Mouse (Mus musculus) midbrain, embryonic 13.5 days (tissue): ENCODE data around the gene Rnf11. TPM values are rescaled to one million over a fixed set of nuclear protein-coding genes. Genes with fewer than 3 reads are reported as not detected.

ENCODE experiments used
- ATAC-seq: fragments of 200-750 bp; cut with Nextera tagmentation; 2 replicates; pipeline ENCODE4 v1.8.0; 2017; ENCODE audit warnings: mild to moderate bottlenecking, moderate TSS enrichment, moderate library complexity
- H3K27ac ChIP-seq: fragments of 300-500 bp; sonication (generic); 2 replicates; pipeline ENCODE4 v1.5.1; 2015; ENCODE audit warnings: inconsistent platforms, mild to moderate bottlenecking, moderate library complexity
- H3K27me3 ChIP-seq: fragments of 300-500 bp; sonication (generic); 2 replicates; pipeline ENCODE4 v1.6.1; 2015; ENCODE audit warnings: mild to moderate bottlenecking, inconsistent platforms
- H3K36me3 ChIP-seq: fragments of 300-500 bp; sonication (generic); 2 replicates; pipeline ENCODE4 v1.6.1; 2015; ENCODE audit warnings: mild to moderate bottlenecking, inconsistent platforms
- H3K4me1 ChIP-seq: fragments of 300-500 bp; sonication (generic); replicated peaks from 2 replicates; pipeline ENCODE4 v1.6.1; 2015; ENCODE audit warnings: inconsistent platforms
- H3K4me2 ChIP-seq: fragments of 300-500 bp; sonication (generic); replicated peaks from 2 replicates; pipeline ENCODE4 v1.6.1; 2015; ENCODE audit warnings: moderate library complexity, mild to moderate bottlenecking, inconsistent platforms
- H3K4me3 ChIP-seq: fragments of 300-500 bp; sonication (generic); replicated peaks from 2 replicates; pipeline ENCODE4 v1.5.1; 2015; ENCODE audit warnings: mild to moderate bottlenecking, inconsistent platforms
- H3K9ac ChIP-seq: fragments of 300-500 bp; sonication (generic); replicated peaks from 2 replicates; pipeline ENCODE4 v1.6.1; 2015; ENCODE audit warnings: mild to moderate bottlenecking, inconsistent platforms
- H3K9me3 ChIP-seq: fragments of 300-500 bp; sonication (generic); 2 replicates; pipeline ENCODE4 v1.6.1; 2016; ENCODE audit warnings: mild to moderate bottlenecking, inconsistent platforms
- WGBS: fragments of 180-500 bp; shearing (Covaris S2); methylation state at CpG from one replicate; pipeline ENCODE4 v1.1.7; 2015; 5-methylcytosine and 5-hydroxymethylcytosine counted together
- polyA plus RNA-seq: library from polyadenylated mRNA; unstranded; fragments of >200 nt; fragmentation: Nextera tagmentation; extraction: Ambion mirVana; gene quantifications from 2 replicates; pipeline ENCODE4 v1.2.1, GENCODE M21; 2015

Gene Rnf11
- polyA plus RNA-seq, 1 experiment from 2014 or later: 60.0 TPM

DNA sequence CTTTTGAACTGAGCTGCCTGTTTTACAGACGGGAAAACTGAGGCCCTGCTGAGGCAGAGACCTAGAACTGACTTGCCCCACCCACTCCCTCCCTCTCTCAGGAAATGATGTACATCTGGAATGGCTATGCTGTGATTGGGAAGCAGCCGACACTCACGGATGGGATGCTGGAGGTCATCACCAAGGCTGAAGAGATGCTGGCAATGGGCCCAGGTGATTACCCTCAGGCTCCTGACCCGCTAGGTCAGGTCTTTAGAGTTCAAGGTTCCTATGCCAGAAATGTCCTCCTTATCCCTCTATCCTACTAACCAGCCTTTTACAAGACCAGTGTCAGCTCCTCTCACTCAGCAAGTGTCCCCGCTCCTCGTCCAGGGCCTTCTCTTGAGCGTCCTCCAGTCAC, 42.4 kb downstream of the Rnf11 start:
- Histone ChIP-seq H3K9me3 (no peaks in the 10 kb centered on the region), H3K4me1 (peaks cover 8% of the 10 kb centered on the region; the same call in 1 of the 2 replicates), H3K4me3 (no peak overlapping the region), H3K36me3 (peaks cover 5% of the 10 kb centered on the region), H3K4me2 (no peak overlapping the region), H3K9ac (no peak overlapping the region), H3K27me3 (no peaks in the 10 kb centered on the region), H3K27ac (no peak overlapping the region)
- no peak for ATAC-seq
- 90% methylated on average over 7 of the region's 7 CpGs for WGBS

DNA sequence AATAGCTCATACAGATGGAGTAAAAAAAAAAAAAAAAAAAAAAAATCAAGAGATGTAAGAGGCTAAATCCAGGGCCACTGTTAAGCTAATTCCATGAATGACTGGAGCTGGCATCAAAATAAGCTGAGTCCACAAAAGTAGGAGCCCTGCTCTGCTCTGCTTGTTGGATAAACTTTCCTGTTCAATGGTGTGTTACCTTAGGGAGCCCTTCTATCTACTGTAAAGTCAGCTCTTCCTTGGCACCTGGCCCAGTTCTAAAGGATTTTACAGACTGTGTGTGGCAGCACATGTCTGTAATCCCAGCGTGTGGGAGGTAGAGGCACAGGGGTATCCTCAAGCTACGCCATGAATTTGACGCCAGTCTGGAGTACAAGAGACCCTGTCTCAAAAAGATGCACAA, 43.5 kb downstream of the Rnf11 start:
- Histone ChIP-seq H3K4me2 (no peak overlapping the region), H3K9me3 (no peaks in the 10 kb centered on the region), H3K4me1 (peaks cover 8% of the 10 kb centered on the region; the same call in 1 of the 2 replicates), H3K9ac (no peak overlapping the region), H3K36me3 (peaks cover 5% of the 10 kb centered on the region), H3K27me3 (no peaks in the 10 kb centered on the region), H3K4me3 (no peak overlapping the region), H3K27ac (no peak overlapping the region)
- 91% methylated on average over 3 of the region's 3 CpGs for WGBS
- ATAC-seq: no peak

DNA sequence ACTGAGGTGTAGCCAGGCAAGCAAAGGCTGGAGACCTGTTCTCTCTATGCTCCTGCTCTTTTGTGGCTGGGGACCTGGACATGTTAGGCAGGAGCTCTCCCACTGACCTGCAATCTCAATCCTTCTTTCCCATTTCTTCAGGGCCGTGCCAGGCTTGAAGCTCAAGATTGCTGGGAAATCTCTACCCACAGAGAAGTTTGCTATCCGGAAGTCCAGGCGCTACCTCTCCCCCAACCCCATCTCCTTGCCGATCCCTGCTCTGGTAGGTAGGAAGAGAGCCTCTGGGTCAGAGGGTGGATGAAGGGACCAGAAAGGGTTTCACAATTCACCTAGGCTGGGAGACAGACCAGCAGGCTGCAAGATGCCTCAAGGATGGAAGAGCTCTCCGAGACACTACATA, 44.1 kb downstream of the Rnf11 start:
- Histone ChIP-seq H3K9ac (no peak overlapping the region), H3K27ac (no peak overlapping the region), H3K9me3 (no peaks in the 10 kb centered on the region), H3K4me1 (peaks cover 7% of the 10 kb centered on the region; the same call in 1 of the 2 replicates), H3K4me2 (no peak overlapping the region), H3K36me3 (peaks cover 5% of the 10 kb centered on the region), H3K27me3 (no peaks in the 10 kb centered on the region), H3K4me3 (no peak overlapping the region)
- 96% methylated on average over 5 of the region's 5 CpGs for WGBS
- no peak for ATAC-seq

DNA sequence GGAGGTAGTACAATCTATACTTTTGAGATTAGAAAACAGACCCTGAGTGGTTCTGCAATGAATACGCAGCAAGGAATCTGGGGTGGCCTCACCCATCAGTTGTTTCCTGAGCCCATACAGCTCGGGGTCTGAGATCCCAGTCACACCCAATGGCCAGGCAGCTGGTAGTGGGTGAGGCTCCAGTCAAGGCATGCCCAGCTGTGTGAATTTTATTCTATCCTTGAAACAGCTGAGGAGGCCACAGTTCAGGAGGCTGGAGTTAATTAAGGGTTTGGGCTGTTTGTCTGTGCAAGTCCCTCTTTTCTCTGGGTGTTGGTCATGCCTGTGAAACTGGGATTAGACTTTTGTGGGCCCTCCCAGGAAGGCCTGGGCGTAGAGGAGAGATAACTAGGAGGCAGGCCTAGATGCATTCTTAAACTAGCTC, 44.7 kb downstream of the Rnf11 start:
- peaks cover 2% of the 10 kb centered on the region; the same call in 1 of the 2 replicates for H3K4me1 ChIP-seq
- no peak overlapping the region for H3K4me3 ChIP-seq
- no peak overlapping the region for H3K9ac ChIP-seq
- no peaks in the 10 kb centered on the region for H3K9me3 ChIP-seq
- no peak for ATAC-seq
- H3K4me2 ChIP-seq: no peak overlapping the region
- H3K27ac ChIP-seq: no peak overlapping the region
- H3K27me3 ChIP-seq: no peaks in the 10 kb centered on the region
- H3K36me3 ChIP-seq: peaks cover 5% of the 10 kb centered on the region
- 80% methylated on average over 3 of the region's 3 CpGs for WGBS

DNA sequence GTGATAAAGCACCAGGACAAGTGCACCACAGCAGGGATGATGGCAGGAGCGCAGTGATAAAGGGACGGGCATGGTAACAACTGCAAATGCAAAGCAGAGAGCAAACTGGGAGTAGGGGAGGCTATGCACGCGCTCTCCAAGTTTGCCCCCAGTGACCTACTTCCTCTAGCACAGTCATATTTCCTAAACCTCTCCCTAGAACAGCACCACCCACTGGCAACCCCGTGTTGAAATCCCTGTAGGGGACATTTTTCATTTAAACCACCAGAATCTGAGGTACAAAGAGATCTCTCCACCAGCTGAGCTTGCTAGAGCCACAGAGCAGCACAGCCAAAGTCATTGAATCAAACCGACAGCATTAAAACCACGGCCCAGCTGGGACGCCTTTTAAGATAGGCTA, 45.4 kb downstream of the Rnf11 start:
- no peak overlapping the region for H3K27ac ChIP-seq
- 77% methylated on average over 8 of the region's 8 CpGs for WGBS
- H3K9ac ChIP-seq: no peak overlapping the region
- no peak overlapping the region for H3K4me3 ChIP-seq
- no peak overlapping the region for H3K4me2 ChIP-seq
- peaks cover 5% of the 10 kb centered on the region for H3K36me3 ChIP-seq
- H3K4me1 ChIP-seq: no peaks in the 10 kb centered on the region
- ATAC-seq: no peak
- H3K9me3 ChIP-seq: no peaks in the 10 kb centered on the region
- H3K27me3 ChIP-seq: no peaks in the 10 kb centered on the region

DNA sequence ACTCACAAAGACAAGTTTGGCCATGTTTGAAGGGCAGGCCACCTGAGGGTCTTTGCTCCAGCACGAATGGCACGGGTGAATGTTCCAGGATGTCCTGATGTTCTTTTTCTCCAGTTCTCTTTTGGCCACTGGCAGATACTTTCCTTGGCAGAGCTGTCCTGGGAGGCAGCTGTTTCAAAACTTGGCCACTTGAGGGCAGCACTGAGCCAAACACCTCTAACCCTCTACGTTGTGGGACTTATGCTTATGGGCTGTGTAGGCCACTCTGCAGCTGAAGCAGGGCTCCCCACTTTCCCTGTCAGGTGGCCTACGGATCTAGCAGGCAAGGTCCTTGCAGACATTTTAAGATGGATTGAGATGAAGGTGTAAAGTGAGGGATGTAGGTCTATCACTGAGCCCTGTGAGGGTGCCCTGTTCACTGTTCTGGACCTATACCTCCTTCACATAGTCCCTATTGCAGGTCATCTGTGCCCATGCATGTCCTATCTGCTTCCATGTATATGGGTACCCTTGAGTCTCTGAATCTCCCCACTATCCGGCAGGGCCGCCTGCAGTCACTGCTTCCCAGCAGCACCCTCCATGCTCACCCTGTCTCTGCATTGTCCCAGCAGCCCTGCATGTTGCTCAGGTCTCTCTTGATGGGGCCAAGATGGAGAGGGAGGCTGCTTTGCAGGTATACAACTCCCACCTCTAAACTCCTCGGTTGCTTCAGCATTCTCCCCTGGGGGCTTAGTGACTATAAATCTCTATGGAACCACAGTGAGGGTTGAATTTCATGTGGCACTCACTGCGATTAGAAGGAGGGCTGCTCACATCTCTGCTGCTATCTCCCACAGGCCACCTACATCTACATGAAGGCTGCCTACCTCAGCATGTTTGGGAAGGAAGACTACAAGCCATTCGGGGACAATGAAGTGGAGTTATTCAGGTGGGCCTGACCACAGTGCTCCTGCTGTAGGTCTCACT, 46.3 kb downstream of the Rnf11 start:
- H3K36me3 ChIP-seq: peaks cover 5% of the 10 kb centered on the region
- WGBS: 57% methylated on average over 9 of the region's 9 CpGs
- H3K9me3 ChIP-seq: no peaks in the 10 kb centered on the region
- no peaks in the 10 kb centered on the region for H3K4me1 ChIP-seq
- no peak overlapping the region for H3K4me2 ChIP-seq
- no peak overlapping the region for H3K4me3 ChIP-seq
- no peak overlapping the region for H3K9ac ChIP-seq
- no peak overlapping the region for H3K27ac ChIP-seq
- H3K27me3 ChIP-seq: no peaks in the 10 kb centered on the region
- ATAC-seq: peak; percentile 69

DNA sequence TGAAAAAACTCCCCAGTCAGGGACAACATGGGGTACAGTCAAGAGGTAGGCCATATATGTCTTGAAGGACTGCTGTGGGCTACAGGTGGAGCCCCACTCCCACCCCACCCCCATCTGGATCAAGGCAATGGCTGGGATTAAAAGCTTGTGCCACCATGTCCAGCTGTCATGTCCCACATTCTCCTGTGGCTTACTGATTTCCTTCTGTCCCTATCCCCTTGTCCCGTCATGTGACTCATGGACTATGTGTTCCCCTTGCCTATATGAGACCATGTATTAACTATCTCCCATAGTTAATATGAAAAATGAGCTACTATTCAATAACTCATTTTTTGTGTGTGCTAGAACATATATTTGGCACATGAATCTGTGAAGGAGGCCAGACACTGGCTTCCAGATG, 50.3 kb downstream of the Rnf11 start:
- Histone ChIP-seq H3K4me1 (peaks cover 12% of the 10 kb centered on the region), H3K9me3 (no peaks in the 10 kb centered on the region), H3K36me3 (no peaks in the 10 kb centered on the region), H3K27ac (no peak overlapping the region), H3K4me3 (no peak overlapping the region), H3K9ac (no peak overlapping the region), H3K4me2 (no peak overlapping the region), H3K27me3 (no peaks in the 10 kb centered on the region)
- WGBS: 96% methylated on average over 1 of the region's 1 CpGs
- no peak for ATAC-seq

DNA sequence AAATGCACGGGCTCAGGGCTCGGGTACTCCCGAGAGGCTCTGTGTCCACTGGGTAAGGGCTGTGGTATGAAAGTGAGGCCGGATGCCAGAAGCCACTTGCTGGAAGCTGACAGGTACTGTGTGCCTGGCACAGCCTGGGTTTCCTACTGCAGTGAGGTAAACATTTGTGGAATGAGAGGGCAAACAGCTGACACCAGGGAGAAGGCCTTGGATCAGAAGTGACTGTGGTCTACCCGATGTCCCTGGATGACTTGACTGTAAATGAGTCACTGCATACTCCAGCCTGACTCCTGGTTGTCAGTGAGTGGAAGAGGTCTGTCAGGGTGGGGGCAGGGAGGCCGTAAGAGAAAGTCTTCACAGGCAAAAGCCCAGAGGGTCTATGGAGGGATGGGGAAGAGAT, 50.9 kb downstream of the Rnf11 start:
- ATAC-seq: no peak
- Histone ChIP-seq H3K4me3 (no peak overlapping the region), H3K27me3 (no peaks in the 10 kb centered on the region), H3K9ac (no peak overlapping the region), H3K4me2 (no peak overlapping the region), H3K9me3 (no peaks in the 10 kb centered on the region), H3K36me3 (no peaks in the 10 kb centered on the region), H3K4me1 (peaks cover 12% of the 10 kb centered on the region), H3K27ac (no peak overlapping the region)
- 82% methylated on average over 6 of the region's 6 CpGs for WGBS

DNA sequence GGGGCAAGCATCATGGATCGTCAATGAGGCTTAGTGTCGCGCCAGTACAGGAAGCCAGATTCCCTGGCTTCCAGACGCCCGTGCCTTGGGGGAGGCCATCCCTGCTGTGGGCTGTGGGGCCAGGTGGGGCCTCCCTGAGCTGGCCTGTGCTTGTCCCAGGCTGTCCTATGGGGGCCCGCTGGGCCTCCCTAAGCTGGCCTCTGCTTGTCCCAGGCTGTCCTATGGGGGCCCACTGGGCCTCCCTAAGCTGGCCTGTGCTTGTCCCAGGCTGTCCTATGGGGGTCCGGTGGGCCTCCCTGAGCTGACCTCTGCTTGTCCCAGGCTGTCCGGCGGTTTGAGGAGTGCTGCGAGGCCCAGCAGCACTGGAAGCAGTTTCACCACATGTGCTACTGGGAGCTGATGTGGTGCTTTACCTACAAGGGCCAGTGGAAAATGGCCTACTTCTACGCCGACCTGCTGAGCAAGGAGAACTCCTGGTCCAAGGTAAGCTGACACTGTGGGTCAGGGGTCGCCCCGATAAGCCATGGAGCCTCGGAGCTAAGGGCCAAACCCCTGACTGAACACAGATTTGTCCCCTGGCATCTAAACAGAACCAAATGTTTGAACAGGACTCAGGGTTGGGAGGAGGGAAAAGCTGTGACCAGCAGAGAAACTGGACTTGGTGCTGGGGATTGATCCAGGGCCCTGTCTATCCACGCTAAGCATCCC, 51.7 kb downstream of the Rnf11 start:
- Histone ChIP-seq H3K4me3 (no peak overlapping the region), H3K4me2 (no peak overlapping the region), H3K27ac (no peak overlapping the region), H3K36me3 (no peaks in the 10 kb centered on the region), H3K27me3 (no peaks in the 10 kb centered on the region), H3K4me1 (peaks cover 12% of the 10 kb centered on the region), H3K9ac (no peak overlapping the region), H3K9me3 (no peaks in the 10 kb centered on the region)
- WGBS: 72% methylated on average over 16 of the region's 16 CpGs
- peak; percentile 51; the same call in 1 of the 2 replicates for ATAC-seq

DNA sequence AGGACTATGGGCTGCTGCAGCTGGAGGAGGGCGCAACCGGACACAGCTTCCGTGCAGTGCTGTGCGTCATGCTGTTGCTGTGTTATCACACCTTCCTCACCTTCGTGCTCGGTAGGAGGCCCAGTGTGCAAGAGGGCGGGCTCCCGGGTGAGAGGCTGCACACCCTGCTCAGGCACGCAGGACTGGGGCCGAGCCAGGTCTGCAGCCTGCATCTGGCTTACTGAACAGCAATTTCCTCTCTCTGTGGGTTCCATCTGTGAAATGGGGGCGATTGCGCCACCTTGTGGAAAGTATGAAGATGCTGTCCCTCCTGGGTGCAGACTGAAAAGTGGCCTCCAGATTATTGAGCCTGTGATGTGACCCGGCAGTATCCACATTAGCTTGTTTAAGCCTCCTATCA, 53.7 kb downstream of the Rnf11 start:
- ATAC-seq: peak; percentile 50
- H3K4me1 ChIP-seq: peaks cover 12% of the 10 kb centered on the region
- H3K9me3 ChIP-seq: no peaks in the 10 kb centered on the region
- no peak overlapping the region for H3K4me3 ChIP-seq
- no peaks in the 10 kb centered on the region for H3K36me3 ChIP-seq
- H3K27me3 ChIP-seq: no peaks in the 10 kb centered on the region
- no peak overlapping the region for H3K9ac ChIP-seq
- no peak overlapping the region for H3K4me2 ChIP-seq
- no peak overlapping the region for H3K27ac ChIP-seq
- WGBS: 56% methylated on average over 13 of the region's 13 CpGs

DNA sequence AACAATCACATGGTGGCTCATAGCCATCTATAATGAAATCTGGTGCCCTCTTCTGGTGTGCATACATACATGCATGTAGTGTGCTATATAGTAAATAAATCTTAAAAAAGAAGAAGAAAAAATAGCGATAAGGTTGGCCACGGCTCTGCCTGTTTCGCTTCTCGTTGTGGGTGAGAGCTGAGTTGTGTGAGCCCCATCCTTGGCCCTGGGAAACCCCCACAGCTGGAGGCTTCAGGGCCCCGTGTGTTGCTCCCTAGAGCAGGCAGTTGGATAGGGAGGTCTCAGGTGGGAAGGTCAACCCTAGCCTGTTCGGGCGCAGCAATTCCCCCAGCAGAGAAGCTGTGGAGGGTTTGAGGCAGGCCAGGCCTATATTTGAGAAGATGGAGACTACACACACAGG, 54.3 kb downstream of the Rnf11 start:
- Histone ChIP-seq H3K27me3 (no peaks in the 10 kb centered on the region), H3K9ac (no peak overlapping the region), H3K4me1 (peaks cover 12% of the 10 kb centered on the region), H3K9me3 (no peaks in the 10 kb centered on the region), H3K4me2 (no peak overlapping the region), H3K27ac (no peak overlapping the region), H3K4me3 (no peak overlapping the region), H3K36me3 (no peaks in the 10 kb centered on the region)
- ATAC-seq: no peak
- 94% methylated on average over 7 of the region's 7 CpGs for WGBS

DNA sequence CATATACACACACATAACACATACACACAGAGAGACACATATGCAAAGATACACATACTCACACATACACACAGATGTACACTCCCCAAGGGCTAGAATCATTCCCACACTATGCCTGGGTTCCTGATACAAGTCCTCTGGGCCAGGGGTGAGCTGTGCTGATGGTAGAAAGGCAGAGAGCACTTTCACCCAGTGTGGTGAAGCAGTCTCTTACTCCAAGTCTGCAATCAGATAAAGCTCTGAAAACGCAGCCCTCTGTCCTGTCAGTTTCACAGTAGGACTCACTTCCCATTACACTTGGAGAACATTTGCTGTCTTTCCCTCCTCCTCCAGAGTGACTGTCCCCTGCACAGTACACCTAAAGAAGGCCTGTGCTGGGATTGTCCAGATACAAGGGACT, 57.5 kb downstream of the Rnf11 start:
- ATAC-seq: no peak
- no peaks in the 10 kb centered on the region for H3K9me3 ChIP-seq
- WGBS: 80% methylated on average over 1 of the region's 1 CpGs
- H3K4me2 ChIP-seq: no peak overlapping the region
- H3K27ac ChIP-seq: no peak overlapping the region
- no peaks in the 10 kb centered on the region for H3K27me3 ChIP-seq
- H3K4me3 ChIP-seq: no peak overlapping the region
- peaks cover 3% of the 10 kb centered on the region; the same call in 1 of the 2 replicates for H3K4me1 ChIP-seq
- no peak overlapping the region for H3K9ac ChIP-seq
- no peaks in the 10 kb centered on the region for H3K36me3 ChIP-seq
